In genomic region chr11:115287386-115287785, GRCm38 (mm10) we compare ENCODE assay signal across 18 mouse cellular contexts. TPM values are rescaled to one million over a fixed set of nuclear protein-coding genes. Genes with fewer than 3 reads are reported as not detected.
DNase-seq lines count a peak whose midpoint lies in the region; ATAC-seq and TF ChIP-seq lines count a peak whose summit lies in the region.
"Had no signal": no experiment of that assay in that cellular context is flagged by ENCODE, and none has a peak within 500 bp of the region (broad histone marks: within the 10 kb centered on the region; RNA-seq: fewer than 3 reads in every experiment).

No protein-coding gene starts in this region.

- H3K9me3 ChIP-seq in hindbrain, embryonic 16.5 days (ENCODE audit: control insufficient read depth, low read length): no peaks in the 10 kb centered on the region
- no peaks in the 10 kb centered on the region for H3K9me3 ChIP-seq in hindbrain, embryonic 13.5 days
- no peaks in the 10 kb centered on the region for H3K9me3 ChIP-seq in MEL (replicated peaks; ENCODE audit: insufficient read depth, low read length)
- H3K9me3 ChIP-seq in midbrain, embryonic 13.5 days: no peaks in the 10 kb centered on the region
- no peaks in the 10 kb centered on the region for H3K9me3 ChIP-seq in midbrain, embryonic 16.5 days (replicated peaks; ENCODE audit: control insufficient read depth, low read length, poor library complexity, severe bottlenecking)
- H3K9me3 ChIP-seq: heart, embryonic 15.5 days; hindbrain, embryonic 12.5 days; liver, embryonic 13.5 days; stomach, embryonic 15.5 days had no signal

- no peaks in the 10 kb centered on the region for H3K79me2 ChIP-seq in MEL (ENCODE audit: control insufficient read depth, insufficient read depth, low read length, poor library complexity)

- no peak overlapping the region for H3K4me2 ChIP-seq in hindbrain, embryonic 16.5 days (ENCODE audit: low read length)
- no peak overlapping the region for H3K4me2 ChIP-seq in hindbrain, embryonic 13.5 days
- H3K4me2 ChIP-seq in midbrain, embryonic 13.5 days (replicated peaks): no peak overlapping the region
- no peak overlapping the region for H3K4me2 ChIP-seq in midbrain, embryonic 16.5 days (ENCODE audit: low read length)
- H3K4me2 ChIP-seq: heart, embryonic 15.5 days; hindbrain, embryonic 12.5 days; liver, embryonic 13.5 days; stomach, embryonic 15.5 days had no signal

- DNase-seq in lung, postnatal 36 days: peak; percentile 33
- DNase-seq in lung, postnatal 10 days: no peak
- DNase-seq in MEL (ENCODE audit: low read depth, low spot score): peak; percentile 80
- DNase-seq: gastrocnemius, postnatal 36 days; kidney, adult 8-10 months; kidney, postnatal 4 days; liver, embryonic 13.5 days had no signal

- H3K36me3 ChIP-seq in hindbrain, embryonic 16.5 days (ENCODE audit: control insufficient read depth, insufficient read depth, low read length): no peaks in the 10 kb centered on the region
- H3K36me3 ChIP-seq in hindbrain, embryonic 13.5 days: no peaks in the 10 kb centered on the region
- no peaks in the 10 kb centered on the region for H3K36me3 ChIP-seq in MEL (ENCODE audit: control insufficient read depth in 1 of 2, insufficient read depth in 2 of 2, low read length in 2 of 2)
- H3K36me3 ChIP-seq in midbrain, embryonic 13.5 days: no peaks in the 10 kb centered on the region
- H3K36me3 ChIP-seq in midbrain, embryonic 16.5 days (ENCODE audit: control insufficient read depth, insufficient read depth, low read length): no peaks in the 10 kb centered on the region
- H3K36me3 ChIP-seq: heart, embryonic 15.5 days; hindbrain, embryonic 12.5 days; liver, embryonic 13.5 days; stomach, embryonic 15.5 days had no signal

- no peak for TF ChIP-seq RAD21 in MEL (IDR thresholded peaks at IDR 0.05; ENCODE audit: low read depth, low read length)

- 81% methylated on average over 5 of the region's 5 CpGs for WGBS in hindbrain, embryonic 16.5 days
- 83% methylated on average over 5 of the region's 5 CpGs for WGBS in hindbrain, embryonic 13.5 days
- 85% methylated on average over 5 of the region's 5 CpGs for WGBS in midbrain, embryonic 13.5 days
- 80% methylated on average over 5 of the region's 5 CpGs for WGBS in midbrain, embryonic 16.5 days

- H3K4me3 ChIP-seq in hindbrain, embryonic 16.5 days (ENCODE audit: low read length): no peak overlapping the region
- H3K4me3 ChIP-seq in hindbrain, embryonic 13.5 days: no peak overlapping the region
- no peak overlapping the region for H3K4me3 ChIP-seq in MEL (ENCODE audit: control insufficient read depth in 1 of 2, insufficient read depth in 1 of 2, low read depth in 2 of 2, low read length in 2 of 2)
- no peak overlapping the region for H3K4me3 ChIP-seq in midbrain, embryonic 13.5 days (replicated peaks)
- H3K4me3 ChIP-seq in midbrain, embryonic 16.5 days (ENCODE audit: low read depth, low read length): no peak overlapping the region
- H3K4me3 ChIP-seq: heart, embryonic 15.5 days; hindbrain, embryonic 12.5 days; liver, embryonic 13.5 days; stomach, embryonic 15.5 days had no signal

- no peak for TF ChIP-seq EP300 in MEL (IDR thresholded peaks at IDR 0.05; ENCODE audit: low read depth in 1 of 2, low read length in 2 of 2)

- H3K4me1 ChIP-seq in hindbrain, embryonic 16.5 days (ENCODE audit: control insufficient read depth, insufficient read depth, low read depth, low read length): peaks cover 2% of the 10 kb centered on the region
- H3K4me1 ChIP-seq in hindbrain, embryonic 13.5 days (replicated peaks): peaks cover 13% of the 10 kb centered on the region
- no peaks in the 10 kb centered on the region for H3K4me1 ChIP-seq in MEL (ENCODE audit: control insufficient read depth in 1 of 2, insufficient read depth in 2 of 2, low read length in 2 of 2)
- peaks cover 10% of the 10 kb centered on the region; the same call in 1 of the 2 replicates for H3K4me1 ChIP-seq in midbrain, embryonic 13.5 days (replicated peaks)
- peaks cover 3% of the 10 kb centered on the region; the same call in 1 of the 2 replicates for H3K4me1 ChIP-seq in midbrain, embryonic 16.5 days (ENCODE audit: control insufficient read depth, insufficient read depth, low read length)
- H3K4me1 ChIP-seq: hindbrain, embryonic 12.5 days had no signal

- H3K27ac ChIP-seq in hindbrain, embryonic 16.5 days (ENCODE audit: low read depth, low read length): no peak overlapping the region
- no peak overlapping the region for H3K27ac ChIP-seq in hindbrain, embryonic 13.5 days
- no peak overlapping the region for H3K27ac ChIP-seq in MEL (ENCODE audit: control insufficient read depth, low read depth, low read length)
- H3K27ac ChIP-seq in midbrain, embryonic 13.5 days: no peak overlapping the region
- H3K27ac ChIP-seq in midbrain, embryonic 16.5 days (ENCODE audit: low read length): no peak overlapping the region
- H3K27ac ChIP-seq: heart, embryonic 15.5 days; hindbrain, embryonic 12.5 days; macrophage; stomach, embryonic 15.5 days had no signal

- TF ChIP-seq CTCF in MEL (IDR thresholded peaks at IDR 0.05 in 2 of 3, conservative IDR thresholded peaks at IDR 0.05 in 1 of 3; ENCODE audit: control insufficient read depth in 1 of 3, insufficient read depth in 1 of 3, low read depth in 2 of 3, low read length in 3 of 3, poor library complexity in 1 of 3, severe bottlenecking in 1 of 3): no peak

- TF ChIP-seq POLR2A in MEL (IDR thresholded peaks at IDR 0.05; ENCODE audit: control insufficient read depth in 1 of 2, insufficient read depth in 1 of 2, low read depth in 1 of 2, low read length in 2 of 2, poor library complexity in 1 of 2): no peak

- H3K27me3 ChIP-seq in hindbrain, embryonic 16.5 days (replicated peaks; ENCODE audit: control insufficient read depth, insufficient read depth, low read length): no peaks in the 10 kb centered on the region
- H3K27me3 ChIP-seq in hindbrain, embryonic 13.5 days: no peaks in the 10 kb centered on the region
- H3K27me3 ChIP-seq in MEL (ENCODE audit: control insufficient read depth in 1 of 2, insufficient read depth in 2 of 2, low read length in 2 of 2): no peaks in the 10 kb centered on the region
- H3K27me3 ChIP-seq in midbrain, embryonic 13.5 days: no peaks in the 10 kb centered on the region
- no peaks in the 10 kb centered on the region for H3K27me3 ChIP-seq in midbrain, embryonic 16.5 days (ENCODE audit: control insufficient read depth, insufficient read depth, low read depth, low read length)
- H3K27me3 ChIP-seq: heart, embryonic 15.5 days; hindbrain, embryonic 12.5 days; liver, embryonic 13.5 days; stomach, embryonic 15.5 days had no signal

- peak; percentile 31; the same call in 1 of the 2 replicates for ATAC-seq in hindbrain, embryonic 16.5 days
- ATAC-seq in hindbrain, embryonic 13.5 days (ENCODE audit: low FRiP score): no peak
- peak; percentile 40 for ATAC-seq in megakaryocyte progenitor cell, adult 5-6 weeks (replicated peaks; ENCODE audit: poor library complexity)
- no peak for ATAC-seq in midbrain, embryonic 13.5 days
- ATAC-seq in midbrain, embryonic 16.5 days: no peak

- H3K9ac ChIP-seq in hindbrain, embryonic 16.5 days (ENCODE audit: low read depth, low read length): no peak overlapping the region
- no peak overlapping the region for H3K9ac ChIP-seq in hindbrain, embryonic 13.5 days
- no peak overlapping the region for H3K9ac ChIP-seq in MEL (ENCODE audit: control insufficient read depth, low read depth, low read length, poor library complexity, severe bottlenecking)
- no peak overlapping the region for H3K9ac ChIP-seq in midbrain, embryonic 13.5 days (replicated peaks)
- no peak overlapping the region for H3K9ac ChIP-seq in midbrain, embryonic 16.5 days (ENCODE audit: low read depth, low read length)
- H3K9ac ChIP-seq: heart, embryonic 15.5 days; hindbrain, embryonic 12.5 days; liver, embryonic 13.5 days; stomach, embryonic 15.5 days had no signal

RNA-seq across cellular contexts. Expression of gene Fads6, which starts 10.1 kb away (rescaled TPM):
- 1.4 and 2.0 TPM in 2 replicates for polyA plus RNA-seq in hindbrain, embryonic 16.5 days (2015; fragmentation: Nextera tagmentation; extraction: Ambion mirVana)
- polyA plus RNA-seq in hindbrain, embryonic 13.5 days (2015; fragmentation: Nextera tagmentation; extraction: Ambion mirVana): 0.73 and 0.79 TPM in 2 replicates
- 3.0 and 3.3 TPM in 2 replicates for total RNA-seq in MEL (2012; rRNA removed)
- polyA plus RNA-seq in MEL (2012; ENCODE audit: insufficient read depth in 1 of 2, insufficient read length in 2 of 2, low read depth in 1 of 2, low replicate concordance in 2 of 2, missing spikeins in 1 of 2): 1 to 10 TPM in 1 of 2 experiments, not detected in 1; 6.6 TPM
- total RNA-seq in megakaryocyte progenitor cell, adult 5-6 weeks (2015): 0.30 and 0.71 TPM in 2 replicates
- total RNA-seq in megakaryocyte progenitor cell, adult 5-6 weeks (2017): 0.87 and 2.2 TPM in 2 replicates
- polyA plus RNA-seq in midbrain, embryonic 13.5 days (2015; fragmentation: Nextera tagmentation; extraction: Ambion mirVana): 0.41 and 0.43 TPM in 2 replicates
- 0.91 and 1.4 TPM in 2 replicates for polyA plus RNA-seq in midbrain, embryonic 16.5 days (2015; fragmentation: Nextera tagmentation; extraction: Ambion mirVana)

RNA-seq across cellular contexts. Expression of gene Fdxr, which starts 10.5 kb away (rescaled TPM):
- 21.2 and 22.5 TPM in 2 replicates for polyA plus RNA-seq in hindbrain, embryonic 16.5 days (2015; fragmentation: Nextera tagmentation; extraction: Ambion mirVana)
- polyA plus RNA-seq in hindbrain, embryonic 13.5 days (2015; fragmentation: Nextera tagmentation; extraction: Ambion mirVana): 18.1 and 20.8 TPM in 2 replicates
- total RNA-seq in MEL (2012; rRNA removed): 37.2 and 37.7 TPM in 2 replicates
- polyA plus RNA-seq in MEL (2012; ENCODE audit: insufficient read depth in 1 of 2, insufficient read length in 2 of 2, low read depth in 1 of 2, low replicate concordance in 2 of 2, missing spikeins in 1 of 2): 10 to 100 TPM in 1 of 2 experiments, not detected in 1; 32.7 TPM
- total RNA-seq in megakaryocyte progenitor cell, adult 5-6 weeks (2015): 9.1 and 9.8 TPM in 2 replicates
- total RNA-seq in megakaryocyte progenitor cell, adult 5-6 weeks (2017): 14.2 and 19.1 TPM in 2 replicates
- 19.3 and 24.1 TPM in 2 replicates for polyA plus RNA-seq in midbrain, embryonic 13.5 days (2015; fragmentation: Nextera tagmentation; extraction: Ambion mirVana)
- polyA plus RNA-seq in midbrain, embryonic 16.5 days (2015; fragmentation: Nextera tagmentation; extraction: Ambion mirVana): 19.7 and 23.4 TPM in 2 replicates

RNA-seq across cellular contexts. Expression of gene Otop2, which starts 19.6 kb away (rescaled TPM):
- polyA plus RNA-seq in hindbrain, embryonic 16.5 days (2015; fragmentation: Nextera tagmentation; extraction: Ambion mirVana): 0.06 and 0.18 TPM in 2 replicates
- polyA plus RNA-seq in hindbrain, embryonic 13.5 days (2015; fragmentation: Nextera tagmentation; extraction: Ambion mirVana): not detected in 2 replicates
- not detected in 2 replicates for total RNA-seq in MEL (2012; rRNA removed)
- not detected for polyA plus RNA-seq in MEL (2012; ENCODE audit: insufficient read depth in 1 of 2, insufficient read length in 2 of 2, low read depth in 1 of 2, low replicate concordance in 2 of 2, missing spikeins in 1 of 2)
- not detected in 2 replicates for total RNA-seq in megakaryocyte progenitor cell, adult 5-6 weeks (2015)
- not detected in 2 replicates for total RNA-seq in megakaryocyte progenitor cell, adult 5-6 weeks (2017)
- not detected in 2 replicates for polyA plus RNA-seq in midbrain, embryonic 13.5 days (2015; fragmentation: Nextera tagmentation; extraction: Ambion mirVana)
- 0.09 and 0.29 TPM in 2 replicates for polyA plus RNA-seq in midbrain, embryonic 16.5 days (2015; fragmentation: Nextera tagmentation; extraction: Ambion mirVana)
- total RNA-seq: gastrocnemius, postnatal 36 days; monocyte, adult 5-6 weeks; neutrophil, adult 5-6 weeks had no signal
- polyA plus RNA-seq: heart, embryonic 15.5 days; hindbrain, embryonic 12.5 days; liver, embryonic 13.5 days; macrophage had no signal

RNA-seq across cellular contexts. Expression of gene Grin2c, which starts 20.3 kb away (rescaled TPM):
- polyA plus RNA-seq in hindbrain, embryonic 16.5 days (2015; fragmentation: Nextera tagmentation; extraction: Ambion mirVana): 0.60 and 0.72 TPM in 2 replicates
- polyA plus RNA-seq in hindbrain, embryonic 13.5 days (2015; fragmentation: Nextera tagmentation; extraction: Ambion mirVana): 0.22 TPM in 2 replicates
- not detected in 2 replicates for total RNA-seq in MEL (2012; rRNA removed)
- polyA plus RNA-seq in MEL (2012; ENCODE audit: insufficient read depth in 1 of 2, insufficient read length in 2 of 2, low read depth in 1 of 2, low replicate concordance in 2 of 2, missing spikeins in 1 of 2): not detected
- not detected in 2 replicates for total RNA-seq in megakaryocyte progenitor cell, adult 5-6 weeks (2015)
- not detected in 2 replicates for total RNA-seq in megakaryocyte progenitor cell, adult 5-6 weeks (2017)
- polyA plus RNA-seq in midbrain, embryonic 13.5 days (2015; fragmentation: Nextera tagmentation; extraction: Ambion mirVana): 0.06 and 0.12 TPM in 2 replicates
- 0.18 and 0.31 TPM in 2 replicates for polyA plus RNA-seq in midbrain, embryonic 16.5 days (2015; fragmentation: Nextera tagmentation; extraction: Ambion mirVana)
- total RNA-seq: gastrocnemius, postnatal 36 days; monocyte, adult 5-6 weeks had no signal
- polyA plus RNA-seq: macrophage had no signal

RNA-seq across cellular contexts. Expression of gene Ush1g, which starts 34.5 kb away (rescaled TPM):
- 0.16 and 0.25 TPM in 2 replicates for polyA plus RNA-seq in hindbrain, embryonic 16.5 days (2015; fragmentation: Nextera tagmentation; extraction: Ambion mirVana)
- 0.06 and 0.14 TPM in 2 replicates for polyA plus RNA-seq in hindbrain, embryonic 13.5 days (2015; fragmentation: Nextera tagmentation; extraction: Ambion mirVana)
- not detected in 2 replicates for total RNA-seq in MEL (2012; rRNA removed)
- polyA plus RNA-seq in MEL (2012; ENCODE audit: insufficient read depth in 1 of 2, insufficient read length in 2 of 2, low read depth in 1 of 2, low replicate concordance in 2 of 2, missing spikeins in 1 of 2): not detected
- not detected in 2 replicates for total RNA-seq in megakaryocyte progenitor cell, adult 5-6 weeks (2015)
- not detected in 2 replicates for total RNA-seq in megakaryocyte progenitor cell, adult 5-6 weeks (2017)
- 0.05 TPM in 1 of 2 replicates, not detected in the other for polyA plus RNA-seq in midbrain, embryonic 13.5 days (2015; fragmentation: Nextera tagmentation; extraction: Ambion mirVana)
- polyA plus RNA-seq in midbrain, embryonic 16.5 days (2015; fragmentation: Nextera tagmentation; extraction: Ambion mirVana): 0.10 and 0.20 TPM in 2 replicates
- total RNA-seq: monocyte, adult 5-6 weeks; neutrophil, adult 5-6 weeks had no signal
- polyA plus RNA-seq: hindbrain, embryonic 12.5 days; macrophage had no signal

Comparison
In these comparisons a context has a peak if more than half of its experiments do, and no peak if none do; other contexts are left out.
1. ATAC-seq: peak in hindbrain, embryonic 16.5 days (single experiment) and megakaryocyte progenitor cell, adult 5-6 weeks (single experiment); none in hindbrain, embryonic 13.5 days (single experiment), midbrain, embryonic 13.5 days (single experiment) and midbrain, embryonic 16.5 days (single experiment).